Comparison of ENCODE assay signal across 17 mouse cellular contexts in the genomic region with DNA sequence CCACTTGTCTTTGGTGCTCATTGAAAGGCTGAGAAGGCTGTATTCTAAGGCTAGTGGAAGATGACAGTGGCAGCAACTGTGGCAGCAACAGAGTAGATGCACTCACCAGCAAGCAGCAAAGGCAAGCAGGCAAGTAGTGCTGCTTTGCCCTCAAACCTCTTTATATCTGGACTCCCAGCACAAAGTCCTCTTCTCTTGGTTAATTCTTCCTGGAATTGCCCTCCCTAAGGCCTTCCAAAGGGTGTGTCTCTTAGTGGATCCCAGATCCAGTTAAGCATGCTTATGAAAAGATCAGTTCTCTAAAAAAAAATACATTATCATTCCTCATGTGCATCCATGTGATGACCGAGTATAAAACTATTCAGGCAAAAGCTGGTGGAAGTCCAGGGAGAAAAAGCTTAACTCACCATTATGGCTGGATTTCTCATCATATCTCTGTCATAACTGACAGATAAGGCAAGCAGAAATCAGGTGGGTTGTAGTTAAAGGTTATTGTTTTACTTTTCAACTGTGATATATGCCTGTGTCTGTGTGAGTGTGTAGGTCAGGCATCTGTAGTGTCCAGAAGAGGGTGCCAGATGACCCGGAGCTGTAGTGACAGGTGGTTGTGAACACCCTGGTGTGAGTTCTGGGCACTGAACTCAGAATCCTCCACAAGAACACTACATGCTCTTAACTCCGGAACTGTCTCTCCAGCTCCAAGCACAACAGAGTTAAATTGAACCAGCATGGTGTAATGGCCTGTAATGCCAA. TPM values are rescaled to one million over a fixed set of nuclear protein-coding genes. Genes with fewer than 3 reads are reported as not detected.
DNase-seq lines count a peak whose midpoint lies in the region; ATAC-seq and TF ChIP-seq lines count a peak whose summit lies in the region.
"Had no signal": no experiment of that assay in that cellular context is flagged by ENCODE, and none has a peak within 500 bp of the region (broad histone marks: within the 10 kb centered on the region; RNA-seq: fewer than 3 reads in every experiment).

No protein-coding gene starts in this region.

- no peak for TF ChIP-seq CTCF in layer of hippocampus, adult 2 months (conservative IDR thresholded peaks at IDR 0.05)
- TF ChIP-seq CTCF in Patski (IDR thresholded peaks at IDR 0.05), result peak; percentile 38
- peak; percentile 31; the same call in 1 of the 2 replicates for TF ChIP-seq CTCF in small intestine, adult 2 months (IDR thresholded peaks at IDR 0.05; ENCODE audit: extremely low read depth, insufficient read length, insufficient replicate concordance, low read depth, low read length)

- TF ChIP-seq POLR2A in small intestine, adult 2 months (IDR thresholded peaks at IDR 0.05; ENCODE audit: low read depth, low read length), result no peak

- ATAC-seq in Patski, result no peak
- ATAC-seq: CD4-positive, CD25-positive, alpha-beta regulatory T cell, adult 4 months; forebrain, embryonic 15.5 days; hindbrain, postnatal 0 days had no signal

- CTCF ChIA-PET in Patski (lab: Charles Lee), result interaction anchor here (1.0 to 1.3 kb wide), 2 partner anchors 9 to 17 kb away, joined by 3 to 6 read pairs; no protein-coding TSS in a partner anchor

- 59% methylated on average over 3 of the region's 3 CpGs for WGBS in small intestine, adult 2 months

- H3K4me3 ChIP-seq in layer of hippocampus, adult 2 months, result no peak overlapping the region
- no peak overlapping the region for H3K4me3 ChIP-seq in small intestine, adult 2 months (ENCODE audit: low read depth, low read length)
- H3K4me3 ChIP-seq: embryonic facial prominence, embryonic 12.5 days; forebrain, embryonic 15.5 days; heart, adult 2 months; heart, embryonic 15.5 days; hindbrain, embryonic 13.5 days had no signal

- no peak for DNase-seq in layer of hippocampus, adult 2 months (ENCODE audit: low spot score in 2 of 2)
- no peak for DNase-seq in layer of hippocampus, postnatal 36 days
- no peak for DNase-seq in Patski (ENCODE audit: low read depth, low spot score)
- no peak for DNase-seq in left cerebral cortex, adult 11 months (ENCODE audit: low spot score)
- no peak for DNase-seq in urinary bladder, postnatal 14 days (ENCODE audit: low spot score)
- DNase-seq: cerebellum, adult 11-12 months; cerebellum, adult 9-10 months; gastrocnemius, postnatal 14 days; heart, adult 2 months; heart, postnatal 14 days had no signal

- POLR2A ChIA-PET in Patski (lab: Charles Lee), result interaction anchor here (0.6 kb wide), 1 partner anchor 80 kb away, joined by 3 read pairs; no protein-coding TSS in a partner anchor

- no peaks in the 10 kb centered on the region for H3K27me3 ChIP-seq in Patski
- no peaks in the 10 kb centered on the region for H3K27me3 ChIP-seq in small intestine, adult 2 months (ENCODE audit: control insufficient read depth, insufficient read depth, low read length)
- H3K27me3 ChIP-seq: embryonic facial prominence, embryonic 12.5 days; forebrain, embryonic 15.5 days; heart, embryonic 15.5 days had no signal

- in situ Hi-C loops in Patski (cut with MboI; ENCODE audit: low pct_unique_long_range_greater_than_20kb), result no loop called here

- no peaks in the 10 kb centered on the region for H3K36me3 ChIP-seq in small intestine, adult 2 months (ENCODE audit: control insufficient read depth, insufficient read depth, low read length)
- H3K36me3 ChIP-seq: embryonic facial prominence, embryonic 12.5 days; forebrain, embryonic 15.5 days; heart, embryonic 15.5 days; hindbrain, embryonic 13.5 days had no signal

- H3K27ac ChIP-seq in layer of hippocampus, adult 2 months, result peak overlapping the region; percentile 32; the same call in 1 of the 2 replicates
- no peak overlapping the region for H3K27ac ChIP-seq in small intestine, adult 2 months (ENCODE audit: insufficient read depth, low read depth, low read length)
- H3K27ac ChIP-seq: embryonic facial prominence, embryonic 12.5 days; forebrain, embryonic 15.5 days; hindbrain, embryonic 13.5 days; hindbrain, postnatal 0 days had no signal

- H3K4me1 ChIP-seq in small intestine, adult 2 months (ENCODE audit: control insufficient read depth, insufficient read depth, insufficient read length, low read length), result no peaks in the 10 kb centered on the region
- H3K4me1 ChIP-seq: forebrain, embryonic 15.5 days had no signal

RNA-seq across cellular contexts. Expression of a gene that starts 13.4 kb away (rescaled TPM):
- total RNA-seq in layer of hippocampus, adult 2 months (2021), result 10 to 100 TPM; 67.5 to 69.4 TPM
- 10 to 100 TPM; 71.5 to 79.3 TPM for total RNA-seq in layer of hippocampus, postnatal 36 days (2021)
- polyA plus RNA-seq in Patski (2021), result 27.3 TPM
- 10.8 and 20.0 TPM in 2 replicates for polyA plus RNA-seq in small intestine, adult 2 months (2012; rRNA removed)
